ENCODE assay signal across 8 mouse cellular contexts in the genomic region with DNA sequence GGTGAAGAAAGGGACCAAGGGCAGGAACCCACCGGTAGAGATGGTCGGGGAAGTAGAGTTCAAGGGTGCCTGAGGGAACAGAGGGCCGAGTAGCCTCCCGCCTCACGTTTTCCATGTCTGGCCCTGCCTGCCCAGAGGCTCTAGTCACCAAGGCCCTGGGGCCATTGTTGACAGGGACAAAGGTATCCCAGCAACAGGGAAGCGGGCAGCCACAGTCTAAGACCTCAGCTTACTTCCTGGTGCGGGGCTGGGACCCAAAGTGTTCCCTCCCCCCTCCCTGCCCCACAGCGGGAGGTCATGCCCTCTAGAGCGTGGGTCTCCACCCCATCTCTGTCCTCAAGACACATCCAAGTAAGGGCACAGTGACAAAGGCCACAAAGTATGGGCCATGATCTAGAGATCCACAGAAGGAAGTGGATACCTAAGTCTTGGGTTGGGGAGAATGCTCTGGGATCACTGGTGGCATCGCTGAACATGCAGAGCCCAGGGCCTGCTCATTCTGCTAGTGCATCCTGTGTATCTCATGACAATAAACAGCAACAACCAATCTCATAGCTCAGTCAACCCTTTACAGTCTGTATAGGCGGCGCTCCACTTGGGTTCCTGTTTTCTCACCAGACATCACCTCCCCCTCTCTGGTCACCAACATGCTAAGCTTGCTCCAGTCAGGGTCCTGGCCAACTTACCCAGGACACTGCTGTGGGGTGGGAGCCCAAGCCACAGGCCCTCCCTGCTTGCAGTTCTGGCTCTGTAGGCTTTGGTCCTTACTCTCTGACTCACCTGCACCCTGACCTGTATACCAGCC. TPM values are rescaled to one million over a fixed set of nuclear protein-coding genes. Genes with fewer than 3 reads are reported as not detected.
DNase-seq lines count a peak whose midpoint lies in the region; ATAC-seq and TF ChIP-seq lines count a peak whose summit lies in the region.

A gene (minus strand): TSS at position 145 of the 805 bp plus-strand sequence.

- H3K4me3 ChIP-seq in kidney, embryonic 14.5 days (ENCODE audit: low read length) = peak within 1 kb of the TSS; percentile 34
- H3K4me3 ChIP-seq in embryonic facial prominence, embryonic 11.5 days (ENCODE audit: low read depth, low read length) = peak within 1 kb of the TSS; percentile 26
- H3K4me3 ChIP-seq in intestine, postnatal 0 days (ENCODE audit: low read depth, low read length) = peak within 1 kb of the TSS; percentile 16; the same call in 1 of the 2 replicates
- 0 out of 2 replicates have a peak within 1 kb of the TSS, but pooled peaks have one; percentile 3 for H3K4me3 ChIP-seq in midbrain, postnatal 0 days (ENCODE audit: low read depth, low read length)

- H3K27ac ChIP-seq in kidney, embryonic 14.5 days (ENCODE audit: low read depth, low read length) = no peak within 1 kb of the TSS
- H3K27ac ChIP-seq in embryonic facial prominence, embryonic 11.5 days (replicated peaks; ENCODE audit: low read depth, low read length) = no peak within 1 kb of the TSS
- peak within 1 kb of the TSS; percentile 47 for H3K27ac ChIP-seq in intestine, postnatal 0 days (ENCODE audit: low read depth, low read length)
- no peak within 1 kb of the TSS for H3K27ac ChIP-seq in midbrain, postnatal 0 days (ENCODE audit: low read depth, low read length)

- peak within 1 kb of the TSS; percentile 28; the same call in 1 of the 2 replicates for H3K9ac ChIP-seq in kidney, embryonic 14.5 days (ENCODE audit: low read depth, low read length)
- H3K9ac ChIP-seq in embryonic facial prominence, embryonic 11.5 days (replicated peaks; ENCODE audit: low read length) = 0 out of 2 replicates have a peak within 1 kb of the TSS, but pooled peaks have one; percentile 29
- H3K9ac ChIP-seq in intestine, postnatal 0 days (ENCODE audit: low read depth, low read length) = no peak within 1 kb of the TSS
- H3K9ac ChIP-seq in midbrain, postnatal 0 days (replicated peaks; ENCODE audit: low read length, poor library complexity, severe bottlenecking) = 0 out of 2 replicates have a peak within 1 kb of the TSS, but pooled peaks have one; percentile 24

- H3K27me3 ChIP-seq in kidney, embryonic 14.5 days (ENCODE audit: control insufficient read depth, insufficient read depth, low read length) = peaks cover 14% of the 10 kb centered on the region
- H3K27me3 ChIP-seq in embryonic facial prominence, embryonic 11.5 days (ENCODE audit: control insufficient read depth, insufficient read depth, low read length) = peaks cover 20% of the 10 kb centered on the region
- H3K27me3 ChIP-seq in intestine, postnatal 0 days (replicated peaks; ENCODE audit: control insufficient read depth, insufficient read depth, low read length) = no peaks in the 10 kb centered on the region
- 0 out of 2 replicates have a peak, but pooled peaks cover 14% of the 10 kb centered on the region for H3K27me3 ChIP-seq in midbrain, postnatal 0 days (ENCODE audit: insufficient read depth, low read length)

- H3K4me1 ChIP-seq in kidney, embryonic 14.5 days (ENCODE audit: control insufficient read depth, insufficient read depth, low read length) = peaks cover 24% of the 10 kb centered on the region
- H3K4me1 ChIP-seq in embryonic facial prominence, embryonic 11.5 days (ENCODE audit: control insufficient read depth, insufficient read depth, low read length) = peaks cover 11% of the 10 kb centered on the region
- H3K4me1 ChIP-seq in intestine, postnatal 0 days (replicated peaks; ENCODE audit: control insufficient read depth, insufficient read depth, low read length) = peaks cover 34% of the 10 kb centered on the region
- peaks cover 7% of the 10 kb centered on the region; the same call in 1 of the 2 replicates for H3K4me1 ChIP-seq in midbrain, postnatal 0 days (ENCODE audit: insufficient read depth, low read length)

- H3K4me2 ChIP-seq in kidney, embryonic 14.5 days (replicated peaks; ENCODE audit: low read depth, low read length) = peak within 1 kb of the TSS; percentile 68
- H3K4me2 ChIP-seq in embryonic facial prominence, embryonic 11.5 days (ENCODE audit: low read depth, low read length) = peak within 1 kb of the TSS; percentile 29
- H3K4me2 ChIP-seq in intestine, postnatal 0 days (replicated peaks; ENCODE audit: low read depth) = peak within 1 kb of the TSS; percentile 57
- H3K4me2 ChIP-seq in midbrain, postnatal 0 days (ENCODE audit: low read depth, low read length, poor library complexity, severe bottlenecking) = peak within 1 kb of the TSS; percentile 24; the same call in 1 of the 2 replicates

- intact Hi-C loops in left cerebral cortex, postnatal 10 days (cut with DNase I) = no loop called here

- no peak for ATAC-seq in kidney, embryonic 14.5 days (ENCODE audit: low FRiP score, low TSS enrichment)
- peak; percentile 19; the same call in 1 of the 2 replicates for ATAC-seq in embryonic facial prominence, embryonic 11.5 days (replicated peaks; ENCODE audit: insufficient number of reproducible peaks, low FRiP score, low TSS enrichment, low read depth)
- ATAC-seq in intestine, postnatal 0 days = peak; percentile 12; the same call in 1 of the 2 replicates
- no peak for ATAC-seq in midbrain, postnatal 0 days (ENCODE audit: low FRiP score)
- no peak for ATAC-seq in activated CD4-positive, CD25-positive, alpha-beta regulatory T cell, adult 4 months

- WGBS in kidney, embryonic 14.5 days = 33% methylated on average over 12 of the region's 12 CpGs
- 28% methylated on average over 12 of the region's 12 CpGs for WGBS in embryonic facial prominence, embryonic 11.5 days
- WGBS in intestine, postnatal 0 days = 31% methylated on average over 12 of the region's 12 CpGs
- WGBS in midbrain, postnatal 0 days = 20% methylated on average over 12 of the region's 12 CpGs

- no peak for DNase-seq in kidney, adult 8-10 months
- peak; percentile 40 for DNase-seq in embryonic facial prominence, embryonic 11.5 days (ENCODE audit: low spot score)
- no peak for DNase-seq in midbrain, postnatal 0 days (ENCODE audit: low spot score)
- no peak for DNase-seq in left cerebral cortex, postnatal 10 days (ENCODE audit: extremely low spot score in 1 of 2, low spot score in 2 of 2)
- DNase-seq in adrenal gland, postnatal 25 days = no peak

- no peak for TF ChIP-seq CTCF in intestine, postnatal 0 days (IDR thresholded peaks at IDR 0.05; ENCODE audit: low read depth)
- TF ChIP-seq CTCF in midbrain, postnatal 0 days (IDR thresholded peaks at IDR 0.05) = no peak

- H3K36me3 ChIP-seq in kidney, embryonic 14.5 days (ENCODE audit: control insufficient read depth, insufficient read depth, low read length) = peaks cover 48% of the 10 kb centered on the region
- H3K36me3 ChIP-seq in embryonic facial prominence, embryonic 11.5 days (replicated peaks; ENCODE audit: control insufficient read depth, insufficient read depth, low read depth, low read length) = peaks cover 21% of the 10 kb centered on the region
- peaks cover 66% of the 10 kb centered on the region for H3K36me3 ChIP-seq in intestine, postnatal 0 days (ENCODE audit: control insufficient read depth, insufficient read depth)
- H3K36me3 ChIP-seq in midbrain, postnatal 0 days (ENCODE audit: insufficient read depth, low read length) = peaks cover 63% of the 10 kb centered on the region

- H3K9me3 ChIP-seq in kidney, embryonic 14.5 days (ENCODE audit: control insufficient read depth, low read length) = no peaks in the 10 kb centered on the region
- no peaks in the 10 kb centered on the region for H3K9me3 ChIP-seq in embryonic facial prominence, embryonic 11.5 days (replicated peaks; ENCODE audit: control insufficient read depth, low read length)
- no peaks in the 10 kb centered on the region for H3K9me3 ChIP-seq in intestine, postnatal 0 days (ENCODE audit: control insufficient read depth)
- H3K9me3 ChIP-seq in midbrain, postnatal 0 days (ENCODE audit: low read length) = no peaks in the 10 kb centered on the region

RNA-seq across cellular contexts. Expression of the gene that starts here (rescaled TPM):
- polyA plus RNA-seq in kidney, embryonic 14.5 days (2014; fragmentation: Nextera tagmentation; extraction: Ambion mirVana) = 0.14 and 0.30 TPM in 2 replicates
- not detected in 2 replicates for polyA plus RNA-seq in embryonic facial prominence, embryonic 11.5 days (2014; fragmentation: Nextera tagmentation; extraction: Ambion mirVana)
- polyA plus RNA-seq in intestine, postnatal 0 days (2015; fragmentation: Nextera tagmentation; extraction: Ambion mirVana) = 0.85 and 1.5 TPM in 2 replicates
- total RNA-seq in midbrain, postnatal 0 days (2014; rRNA removed) = 1.4 TPM in 1 of 2 replicates, not detected in the other
- polyA plus RNA-seq in midbrain, postnatal 0 days (2015; fragmentation: Nextera tagmentation; extraction: Ambion mirVana) = 0.47 and 0.54 TPM in 2 replicates
- 1 to 10 TPM; 1.2 to 1.7 TPM for total RNA-seq in left cerebral cortex, postnatal 10 days (2021)
- 1.4 and 2.4 TPM in 2 replicates for total RNA-seq in adrenal gland, postnatal 25 days (2021)
- 1 to 10 TPM in 1 of 2 experiments, not detected in 1; 2.1 TPM for polyA plus RNA-seq in activated CD4-positive, CD25-positive, alpha-beta regulatory T cell, adult 4 months (2017; shearing (Covaris generic))

Comparison
In these comparisons a context has a peak if more than half of its experiments do, and no peak if none do; other contexts are left out.
1. Peak in DNase-seq, ATAC-seq, H3K4me3 ChIP-seq, H3K9ac ChIP-seq and H3K4me2 ChIP-seq in embryonic facial prominence, embryonic 11.5 days; RNA of the gene not detected or under 1 TPM.